Mouse (Mus musculus) myocyte (in vitro differentiated cells): ENCODE measurements around the gene Olfr1315-ps1. TPM values are rescaled to one million over a fixed set of nuclear protein-coding genes. Genes with fewer than 3 reads are reported as not detected.

Experiments used
- H3K27me3 ChIP-seq: one replicate; pipeline ENCODE4 v1.6.1; 2011; ENCODE audit not compliant: control insufficient read depth, insufficient read depth, insufficient read length
- H3K36me3 ChIP-seq: one replicate; pipeline ENCODE4 v1.6.1; 2011; ENCODE audit not compliant: control insufficient read depth, insufficient read depth
- H3K4me2 ChIP-seq: one replicate; pipeline ENCODE4 v1.6.1; 2011; ENCODE audit warnings: low read depth, control low read depth
- H3K4me3 ChIP-seq: one replicate; pipeline ENCODE4 v1.5.1; 2011; ENCODE audit warnings: mild to moderate bottlenecking, control low read depth, moderate library complexity
- H3K79me2 ChIP-seq: one replicate; pipeline ENCODE4 v1.6.1; 2011; ENCODE audit not compliant: control insufficient read depth, insufficient read depth
- H3ac ChIP-seq: one replicate; pipeline ENCODE4 v1.6.1; 2011; ENCODE audit not compliant: control insufficient read depth, insufficient read length
- CEBPB ChIP-seq: IDR thresholded peaks from 2 replicates; pipeline ENCODE4 v1.6.1; 2011; ENCODE audit warnings: mild to moderate bottlenecking, moderate library complexity; ENCODE audit not compliant: poor library complexity, insufficient read depth, severe bottlenecking
- E2F4 ChIP-seq: IDR thresholded peaks from one replicate; pipeline ENCODE4 v1.6.1; 2011; ENCODE audit warnings: mild to moderate bottlenecking, control low read depth, moderate library complexity; ENCODE audit not compliant: insufficient read depth
- MAX ChIP-seq: IDR thresholded peaks from one replicate; pipeline ENCODE4 v1.6.1; 2011; ENCODE audit warnings: low read depth, mild to moderate bottlenecking, control low read depth
- MYOD1 ChIP-seq, 3 experiments: IDR thresholded peaks; one replicate each; pipeline ENCODE4 v1.6.1; 2011; ENCODE audit warnings: control low read depth in 2 of 3, low read depth in 2 of 3, mild to moderate bottlenecking in 2 of 3, moderate library complexity in 1 of 3; ENCODE audit not compliant: insufficient read length in 2 of 3, control insufficient read depth in 1 of 3
- MYOG ChIP-seq, 3 experiments: IDR thresholded peaks; one replicate each; pipeline ENCODE4 v1.6.1; 2011; ENCODE audit warnings: control low read depth in 2 of 3, low read depth in 2 of 3, mild to moderate bottlenecking in 2 of 3; ENCODE audit not compliant: insufficient read length in 2 of 3, control insufficient read depth in 1 of 3, insufficient read depth in 1 of 3
- POLR2A ChIP-seq: IDR thresholded peaks from one replicate; pipeline ENCODE4 v1.6.1; 2011; ENCODE audit warnings: low read depth, mild to moderate bottlenecking, control low read depth, moderate library complexity; ENCODE audit not compliant: insufficient read length
- POLR2AphosphoS2 ChIP-seq: IDR thresholded peaks from one replicate; pipeline ENCODE4 v1.6.1; 2011; ENCODE audit warnings: low read depth, control low read depth; ENCODE audit not compliant: insufficient read length
- REST ChIP-seq: IDR thresholded peaks from one replicate; pipeline ENCODE4 v1.6.1; 2011; ENCODE audit warnings: mild to moderate bottlenecking, control low read depth, moderate library complexity; ENCODE audit not compliant: insufficient read depth, insufficient read length
- SRF ChIP-seq: IDR thresholded peaks from one replicate; pipeline ENCODE4 v1.6.1; 2011; ENCODE audit warnings: low read depth; ENCODE audit not compliant: control insufficient read depth, insufficient read length
- TCF12 ChIP-seq: IDR thresholded peaks from one replicate; pipeline ENCODE4 v1.6.1; 2011; ENCODE audit warnings: mild to moderate bottlenecking, control low read depth; ENCODE audit not compliant: poor library complexity, insufficient read depth, severe bottlenecking
- TCF3 ChIP-seq: IDR thresholded peaks from one replicate; pipeline ENCODE4 v1.6.1; 2011; ENCODE audit warnings: low read depth, control low read depth; ENCODE audit not compliant: insufficient read length
- USF1 ChIP-seq: IDR thresholded peaks from one replicate; pipeline ENCODE4 v1.6.1; 2011; ENCODE audit warnings: low read depth, mild to moderate bottlenecking, control low read depth, moderate library complexity
- polyA plus RNA-seq: library from polyadenylated mRNA; unstranded; fragments of >200 nt; fragmentation: generic; extraction: Trizol; gene quantifications from one replicate; pipeline ENCODE4 v1.2.1, GENCODE M21; 2012; ENCODE audit warnings: missing spikeins

Olfr1315-ps1 gene
- polyA plus RNA-seq, 1 experiment: not detected

DNA sequence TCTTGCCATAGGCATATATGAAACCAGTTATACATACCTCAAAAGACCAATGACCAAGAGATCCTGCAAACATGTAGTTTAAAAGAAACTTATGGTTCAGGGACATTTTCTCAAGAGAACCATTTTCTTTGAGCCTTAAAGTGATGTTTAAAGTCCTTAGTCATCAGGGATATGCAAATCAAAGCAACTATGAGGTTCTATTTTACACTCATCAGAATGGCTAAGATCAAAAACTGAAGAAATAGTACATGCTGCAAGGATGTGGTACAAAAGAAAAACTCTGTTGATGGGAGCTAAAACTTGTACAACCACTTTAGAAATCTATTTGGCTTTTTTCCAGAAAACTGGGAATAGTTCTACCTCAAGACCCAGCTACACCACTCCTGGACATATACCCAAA, 37.5 kb downstream of the Olfr1315-ps1 start, which contains the start of gene Olfr1313:
Gene Olfr1313, minus strand, starts transcription at position 101 of the 400 bp plus-strand sequence.
- Histone ChIP-seq H3ac (no peak within 1 kb of the TSS), H3K79me2 (no peaks in the 10 kb centered on the region), H3K27me3 (no peaks in the 10 kb centered on the region), H3K36me3 (no peaks in the 10 kb centered on the region), H3K4me3 (no peak within 1 kb of the TSS), H3K4me2 (no peak within 1 kb of the TSS)
- TF ChIP-seq TCF12 (no peak), SRF (no peak), USF1 (no peak), MAX (no peak), E2F4 (no peak), CEBPB (no peak), MYOD1 (IDR thresholded peaks at IDR 0.05; ENCODE audit: control insufficient read depth in 1 of 3, insufficient read length in 2 of 3, low read depth in 2 of 3) (no peak), POLR2A (no peak), REST (no peak), TCF3 (no peak), POLR2AphosphoS2 (no peak), MYOG (IDR thresholded peaks at IDR 0.05; ENCODE audit: control insufficient read depth in 1 of 3, insufficient read depth in 1 of 3, insufficient read length in 2 of 3, low read depth in 2 of 3) (no peak)

Other genes starting within 250 kb of the Olfr1315-ps1 start
- gene Olfr1305, start 238.3 kb downstream of the Olfr1315-ps1 start, polyA plus RNA-seq: not detected
- not detected for gene Olfr1306, start 199.2 kb downstream of the Olfr1315-ps1 start, polyA plus RNA-seq
- gene Olfr1307, start 166.0 kb downstream of the Olfr1315-ps1 start, polyA plus RNA-seq: not detected
- not detected for gene Olfr1308, start 150.5 kb downstream of the Olfr1315-ps1 start, polyA plus RNA-seq
- not detected for gene Olfr1309, start 125.2 kb downstream of the Olfr1315-ps1 start, polyA plus RNA-seq
- not detected for gene Olfr1310, start 102.7 kb downstream of the Olfr1315-ps1 start, polyA plus RNA-seq
- gene Olfr1311, start 91.0 kb downstream of the Olfr1315-ps1 start, polyA plus RNA-seq: not detected
- not detected for gene Olfr1312, start 65.2 kb downstream of the Olfr1315-ps1 start, polyA plus RNA-seq
- not detected for gene Olfr1313, start 37.6 kb downstream of the Olfr1315-ps1 start, polyA plus RNA-seq
- not detected for gene Olfr1314, start 18.7 kb downstream of the Olfr1315-ps1 start, polyA plus RNA-seq
- gene Olfr1316, start 19.5 kb upstream of the Olfr1315-ps1 start, polyA plus RNA-seq: not detected
- not detected for gene Olfr1317, start 24.9 kb upstream of the Olfr1315-ps1 start, polyA plus RNA-seq
- gene Olfr1318, start 38.8 kb upstream of the Olfr1315-ps1 start, polyA plus RNA-seq: not detected
- gene Lpcat4, start 124.0 kb upstream of the Olfr1315-ps1 start, polyA plus RNA-seq: 32.8 TPM
- not detected for gene Nutm1, start 143.9 kb upstream of the Olfr1315-ps1 start, polyA plus RNA-seq
- gene Nop10, start 146.5 kb upstream of the Olfr1315-ps1 start, polyA plus RNA-seq: 129 TPM
- 7.0 TPM for gene Slc12a6, start 150.4 kb upstream of the Olfr1315-ps1 start, polyA plus RNA-seq
- gene Gm21985, start 150.9 kb upstream of the Olfr1315-ps1 start, polyA plus RNA-seq: not detected